Mouse (Mus musculus) lung, postnatal 36 days (tissue): ENCODE data around the gene H2-DMa.
A peak's percentile ranks its signal among the peaks of the same experiment; 100 is the strongest.

Source experiments
- DNase-seq: peaks from one replicate; pipeline ENCODE4 v3.0.0; 2022; ENCODE audit warnings: mixed read lengths

Gene H2-DMa

DNA sequence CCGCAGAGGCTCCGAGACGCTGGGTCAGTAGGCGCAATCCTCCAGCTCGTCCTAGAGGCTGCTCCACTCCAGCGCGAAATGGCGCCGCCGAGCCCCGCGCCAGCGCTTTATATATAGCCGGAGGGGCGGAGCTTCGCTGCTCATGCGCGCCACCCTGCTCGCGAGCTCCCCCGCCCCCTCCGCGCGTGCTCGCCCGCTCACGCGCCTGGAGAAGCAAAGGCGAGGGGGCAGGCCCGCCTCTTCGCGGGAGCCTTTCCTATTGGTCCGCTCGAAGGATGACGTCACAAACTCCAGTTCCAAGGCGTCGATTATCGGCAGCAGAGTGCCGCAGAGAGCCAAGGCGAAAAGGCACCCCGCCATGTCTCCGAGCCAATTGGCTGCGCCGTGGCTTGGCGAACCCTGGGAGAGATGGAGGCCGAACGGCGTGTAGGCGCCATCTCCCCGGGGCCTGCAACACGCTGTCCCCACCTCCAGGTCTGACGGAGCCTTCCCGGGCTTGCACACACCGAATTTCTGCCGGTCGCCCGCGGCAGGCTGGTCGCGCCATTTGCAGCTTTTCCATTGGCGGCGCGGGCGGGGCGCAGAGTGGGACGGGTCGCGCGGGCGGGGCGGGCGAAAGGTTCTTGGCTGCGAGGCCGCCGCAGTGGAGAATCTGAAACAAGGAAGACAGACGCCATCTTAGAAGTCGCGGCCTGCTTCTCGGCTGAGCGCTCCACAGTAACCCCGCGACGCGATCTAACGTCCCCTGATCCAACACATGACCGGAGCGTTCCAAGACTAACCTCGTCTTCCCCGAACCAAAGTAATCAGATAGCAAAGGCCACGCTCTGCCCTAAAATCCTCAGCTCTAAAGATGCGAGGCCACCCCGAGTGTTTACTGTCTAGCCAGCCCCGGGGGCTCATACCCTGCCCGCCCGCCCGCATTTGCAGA is at the start of gene H2-DMa:
Gene H2-DMa, plus strand, starts transcription at position 293 of the 931 bp plus-strand sequence.
- DNase-seq, result peak; percentile 99

DNA sequence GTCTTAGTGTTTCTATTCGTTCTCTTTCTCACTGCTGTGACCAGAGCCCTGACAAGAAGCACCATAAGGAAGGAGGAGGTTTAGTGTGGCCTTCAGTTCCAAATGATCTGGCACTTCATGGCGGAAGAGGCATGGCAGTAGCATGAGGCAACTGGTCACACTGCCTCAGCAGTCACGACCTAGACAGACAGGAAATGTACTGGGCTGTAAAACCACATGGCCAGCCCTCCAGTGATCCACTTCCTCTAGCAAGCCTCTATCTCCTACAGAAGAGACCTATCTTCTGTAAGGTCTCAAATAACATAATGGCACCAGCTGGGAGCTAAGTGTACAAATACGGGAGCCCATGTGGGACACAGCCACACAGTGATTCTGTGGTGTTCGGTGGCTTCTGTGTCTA is 47.2 kb upstream of the H2-DMa start:
- peak; percentile 13 for DNase-seq

DNA sequence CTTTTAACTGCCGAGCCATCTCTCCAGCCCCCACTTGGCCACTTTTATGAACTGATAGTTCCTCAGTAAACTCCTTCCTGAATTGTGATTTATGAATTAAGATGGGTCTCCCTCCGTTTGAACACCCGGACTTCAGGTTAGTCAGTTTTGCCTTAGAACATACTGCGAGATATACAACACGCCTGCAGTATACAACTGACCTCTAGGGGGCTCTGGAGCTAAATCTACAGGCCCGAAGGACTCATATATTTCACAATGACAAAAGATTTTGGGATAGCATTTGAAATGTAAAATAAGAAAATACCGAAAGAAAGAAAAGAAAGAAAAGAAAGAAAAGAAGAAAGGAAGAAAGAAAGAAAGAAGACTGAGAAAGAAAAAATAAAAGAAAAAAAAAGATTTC is 44.1 kb upstream of the H2-DMa start:
- peak; percentile 95 for DNase-seq

DNA sequence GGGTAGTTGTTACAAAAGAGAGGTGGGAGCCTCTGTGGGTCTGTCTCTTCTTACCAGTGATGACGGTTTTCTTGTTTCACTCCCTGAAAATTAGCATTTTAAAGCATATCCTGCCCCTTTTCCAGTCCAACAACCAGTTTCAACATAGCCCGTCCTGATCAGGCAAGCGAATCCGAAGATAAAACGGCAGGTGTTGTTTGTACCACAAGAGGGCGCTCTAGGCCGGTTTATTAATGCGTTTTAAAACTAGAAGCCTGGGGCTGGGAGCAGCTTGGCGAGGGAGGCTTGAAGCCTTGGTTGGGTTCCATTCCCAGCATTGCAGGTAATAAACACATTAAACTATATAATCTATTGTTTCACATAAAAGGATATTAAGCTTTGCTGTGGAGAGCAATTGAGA is 41.8 kb upstream of the H2-DMa start:
- peak; percentile 87 for DNase-seq

DNA sequence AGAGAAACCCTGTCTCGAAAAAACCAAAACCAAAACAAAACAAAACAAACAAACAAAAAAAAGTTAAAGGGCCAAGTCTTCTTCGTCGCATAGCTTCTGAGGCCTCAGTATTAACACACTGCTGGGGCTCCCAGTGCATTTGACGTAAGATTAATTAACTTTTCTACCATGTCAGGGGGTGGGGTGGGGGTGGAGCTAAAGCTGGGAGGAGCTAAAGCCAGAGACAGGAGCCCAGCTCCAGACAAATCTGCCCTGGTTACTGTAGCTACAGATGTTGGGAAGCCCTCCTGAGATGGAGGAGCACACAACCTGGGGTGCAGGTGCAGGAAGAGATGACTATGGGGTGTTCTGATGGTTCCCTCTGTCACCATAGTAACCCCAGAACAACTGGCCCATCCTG is 41.2 kb upstream of the H2-DMa start:
- no peak for DNase-seq

DNA sequence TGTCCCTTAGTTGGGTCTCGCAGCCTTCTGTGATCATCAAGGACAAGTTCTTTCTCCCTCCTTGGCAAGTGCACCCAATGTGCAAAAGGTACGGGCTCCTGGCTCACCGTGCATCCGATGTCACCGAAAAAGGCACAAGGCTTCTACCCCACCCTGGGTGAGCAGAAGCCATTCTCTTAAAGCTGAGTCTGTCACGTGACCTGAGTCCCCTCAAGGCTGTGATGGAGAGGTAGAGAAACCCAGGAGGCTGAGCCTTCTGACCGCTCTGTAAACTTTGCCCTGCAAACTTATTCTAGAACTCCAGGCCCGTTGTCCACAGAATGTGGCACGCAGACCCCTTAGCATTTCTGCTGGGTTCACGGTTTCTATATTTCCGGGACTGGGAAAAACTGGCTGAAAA is 40.3 kb upstream of the H2-DMa start:
- no peak for DNase-seq

DNA sequence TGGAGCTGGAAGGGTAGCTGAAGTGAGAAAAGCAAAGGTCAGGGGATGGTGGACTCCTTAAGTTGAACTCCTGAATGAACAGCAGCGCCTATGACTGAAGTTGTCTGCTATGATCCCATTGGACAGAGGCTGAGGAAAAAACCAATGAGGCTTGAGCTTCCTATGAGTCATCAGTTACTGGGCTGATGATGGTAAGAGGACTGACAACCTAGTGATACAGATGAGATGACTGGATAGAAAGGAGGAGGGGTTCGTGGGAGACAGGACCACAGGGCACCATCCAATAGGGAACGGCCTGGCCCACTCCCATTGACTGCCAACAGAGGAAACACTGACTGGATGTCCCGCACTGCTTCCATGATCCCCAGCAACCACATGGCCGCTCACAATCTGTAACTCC is 39.7 kb upstream of the H2-DMa start:
- peak; percentile 73 for DNase-seq

DNA sequence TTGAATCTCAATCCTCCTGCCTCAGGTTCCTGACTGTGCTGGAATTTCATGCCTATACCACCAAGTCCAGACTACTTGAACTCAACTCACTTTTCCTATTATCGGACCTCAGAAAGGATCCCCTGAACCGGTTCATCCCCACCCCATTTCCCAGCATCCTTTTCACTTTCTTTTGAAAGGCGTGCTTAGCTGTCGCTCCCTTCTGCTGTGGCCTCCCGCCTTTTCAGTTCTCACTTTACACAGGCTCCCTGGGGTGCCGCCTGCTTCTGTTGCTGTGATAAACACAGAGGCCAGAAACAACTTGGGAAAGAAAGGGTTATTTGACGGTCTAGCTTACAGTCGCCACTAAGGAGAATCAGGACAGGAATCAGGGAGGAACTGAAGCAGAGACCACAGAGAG is 36.2 kb upstream of the H2-DMa start:
- DNase-seq, result no peak

DNA sequence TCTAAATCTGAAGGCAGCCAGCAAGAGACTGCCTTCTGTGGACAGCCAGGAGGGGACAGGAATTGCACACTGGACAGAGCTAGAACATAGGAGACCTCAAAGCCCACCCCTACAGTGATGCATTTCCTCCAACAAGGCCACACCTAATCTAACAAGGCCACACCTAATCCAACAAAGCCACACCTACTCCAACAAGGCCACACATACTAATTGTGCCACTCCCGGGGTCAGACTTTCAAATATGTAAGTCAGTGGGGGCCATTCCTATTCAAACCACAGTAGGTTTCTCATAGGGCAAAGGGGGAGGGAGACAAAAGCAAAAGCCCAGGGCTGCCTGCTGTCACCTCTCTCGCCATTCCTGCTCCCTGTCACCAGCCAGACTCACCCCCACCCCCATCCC is 32.0 kb upstream of the H2-DMa start:
- no peak for DNase-seq

DNA sequence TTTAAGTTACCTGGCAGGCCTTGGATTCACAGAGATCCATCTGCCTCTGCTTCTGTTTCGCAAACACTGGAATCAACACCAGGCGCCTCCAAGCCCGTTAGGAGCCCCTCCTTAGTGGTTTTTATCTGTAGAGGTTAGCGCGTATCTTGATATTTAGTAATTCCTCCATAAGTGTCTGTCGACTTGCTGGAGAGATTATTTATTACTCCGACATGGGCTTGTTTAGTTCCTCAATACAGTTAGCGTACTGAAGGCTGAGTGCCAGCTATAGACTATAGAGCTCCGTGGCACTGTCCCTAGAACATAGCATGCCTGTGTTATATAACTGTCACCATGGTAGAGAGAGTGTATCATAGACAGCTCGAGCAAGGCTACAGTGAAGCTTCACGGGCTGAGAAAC is 31.2 kb upstream of the H2-DMa start:
- no peak for DNase-seq

DNA sequence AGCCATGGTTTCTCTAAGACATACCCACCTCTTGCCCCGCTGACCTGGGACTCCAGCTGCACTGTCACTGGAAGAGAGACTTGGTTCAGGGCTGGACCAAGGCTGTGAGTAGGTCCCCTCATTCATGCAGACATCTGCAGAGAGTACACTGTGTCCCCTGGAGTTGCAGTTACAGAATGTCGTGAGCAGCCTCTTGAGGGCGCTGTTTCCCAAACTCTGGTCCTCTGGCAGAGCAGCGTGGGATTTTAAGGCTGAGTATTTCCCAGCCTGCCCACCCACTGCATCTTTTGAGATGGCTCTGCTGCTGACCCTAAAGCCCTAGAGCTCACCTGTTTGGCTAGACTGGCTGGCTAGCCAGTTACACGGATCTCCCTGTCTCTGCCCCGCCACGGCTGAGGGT is 28.4 kb upstream of the H2-DMa start:
- peak; percentile 38 for DNase-seq

DNA sequence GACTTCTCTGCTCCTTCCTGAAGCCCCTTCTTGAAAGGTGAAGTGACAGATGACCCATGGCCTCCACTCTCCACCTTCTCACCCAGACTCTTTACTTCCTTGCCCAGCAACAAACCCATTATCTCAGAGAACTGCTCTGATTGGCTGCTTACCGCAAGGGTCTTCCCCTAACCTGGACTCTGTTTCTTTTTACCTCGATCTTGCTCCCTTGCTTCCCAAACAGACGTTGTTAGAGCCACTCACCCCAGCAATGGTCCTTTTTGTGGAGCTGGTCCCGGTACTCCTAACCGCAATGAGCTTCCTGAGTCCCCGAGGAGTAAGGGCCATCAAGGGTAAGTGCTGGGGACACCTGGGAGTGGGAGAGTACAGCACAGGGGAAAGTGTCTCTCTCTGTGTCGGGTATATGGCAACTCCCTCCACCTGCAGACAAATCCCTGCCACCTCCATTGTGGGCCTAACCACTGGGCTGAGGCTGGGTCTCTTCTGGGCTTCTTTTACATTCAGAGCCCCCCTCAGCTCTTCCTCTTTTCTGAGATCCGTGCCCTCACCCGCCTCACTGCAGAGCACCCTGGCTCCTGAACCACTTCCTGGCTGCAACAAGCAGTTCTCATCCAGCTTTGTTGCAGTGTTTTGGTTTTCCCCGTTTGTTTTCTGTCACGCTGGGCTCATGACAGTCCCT is 27.0 kb upstream of the H2-DMa start, which contains the start of gene H2-Oa:
Gene H2-Oa, plus strand, starts transcription at position 144 of the 679 bp plus-strand sequence.
- peak; percentile 34 for DNase-seq

DNA sequence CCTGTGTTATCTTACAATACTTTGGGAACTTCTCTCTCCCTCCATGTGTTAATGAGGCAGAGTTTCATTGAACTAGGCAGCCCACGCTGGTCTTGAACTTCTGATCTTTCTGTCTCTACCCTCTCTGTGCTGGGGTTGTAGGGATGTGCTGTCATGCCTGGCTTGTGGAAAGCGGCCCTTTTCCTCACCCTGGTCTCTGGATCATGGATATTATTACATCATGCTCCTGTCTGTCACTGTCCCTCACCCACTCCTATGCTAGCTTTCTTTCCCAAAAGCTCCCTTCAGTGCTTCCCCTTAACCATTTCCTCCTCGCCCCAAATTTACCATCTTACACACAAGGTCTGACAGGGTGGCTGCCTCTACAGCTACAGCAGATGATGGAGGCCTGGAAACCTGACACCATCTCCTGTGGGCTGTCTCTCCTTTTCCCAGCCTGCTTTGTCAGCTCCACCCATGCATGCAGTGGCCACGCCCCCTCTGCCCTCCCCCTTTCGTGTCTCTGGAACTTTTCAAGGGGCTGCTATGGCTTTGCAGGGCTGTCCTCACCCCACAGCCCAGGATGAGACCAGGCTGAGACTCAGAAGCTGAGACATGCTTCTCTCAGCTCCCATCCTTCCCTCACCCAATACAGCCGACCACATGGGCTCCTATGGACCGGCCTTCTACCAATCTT is 26.0 kb upstream of the H2-DMa start:
- DNase-seq, result peak; percentile 42

DNA sequence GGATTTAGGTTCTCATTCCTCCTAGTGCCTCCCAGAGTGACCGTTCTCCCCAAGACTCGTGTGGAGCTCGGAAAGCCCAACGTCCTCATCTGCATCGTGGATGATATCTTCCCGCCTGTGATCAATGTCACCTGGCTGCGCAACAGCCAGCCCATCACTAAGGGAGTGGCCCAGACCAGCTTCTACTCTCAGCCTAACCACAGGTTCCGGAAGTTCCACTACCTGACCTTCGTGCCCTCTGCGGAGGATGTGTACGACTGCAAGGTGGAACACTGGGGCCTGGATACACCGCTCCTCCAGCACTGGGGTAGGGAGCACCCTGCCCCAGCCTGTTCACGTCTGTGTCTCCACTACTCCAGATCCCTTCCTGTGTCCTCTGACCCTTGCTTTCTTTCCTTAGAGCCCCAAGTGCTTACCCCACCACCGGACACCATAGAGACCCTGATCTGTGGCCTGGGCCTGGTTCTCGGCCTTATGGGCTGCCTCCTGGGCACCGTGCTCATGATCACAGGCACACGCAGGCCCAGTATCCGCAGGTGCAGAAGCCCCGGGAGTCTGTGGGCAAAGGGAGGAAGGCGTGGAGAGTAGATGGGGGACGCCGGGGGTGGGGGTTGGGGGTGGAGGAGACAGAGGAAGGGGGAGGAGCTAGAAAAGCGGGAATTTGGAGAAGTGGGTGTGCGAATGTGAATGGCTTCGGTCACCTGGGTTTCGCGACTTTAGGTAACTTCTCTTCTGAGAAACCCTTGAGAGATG is 24.9 kb upstream of the H2-DMa start:
- DNase-seq, result no peak

DNA sequence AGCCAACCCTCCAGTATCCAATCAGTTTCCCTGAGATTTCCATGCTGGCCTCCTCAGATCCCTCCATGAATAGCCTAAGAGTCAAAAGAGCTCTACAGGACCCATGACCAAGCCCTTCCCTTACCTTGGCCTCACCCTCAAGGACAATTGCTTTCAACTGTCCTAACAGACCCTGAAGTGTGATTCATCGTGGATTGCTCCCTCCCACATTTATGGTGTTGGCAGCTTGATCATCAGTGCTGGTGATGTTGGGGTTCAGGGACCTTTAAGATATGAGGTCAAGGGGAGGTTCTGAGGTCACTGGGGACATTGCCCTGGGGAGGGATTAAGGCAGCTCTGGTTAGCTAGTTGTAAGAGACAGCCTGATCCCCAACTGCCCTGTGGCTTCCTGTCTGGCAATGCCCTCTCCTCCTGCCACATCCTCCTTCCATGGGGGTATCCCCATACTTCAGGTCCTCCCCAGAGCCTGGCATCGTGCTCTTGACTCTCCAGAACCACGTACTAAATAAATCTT is 22.8 kb upstream of the H2-DMa start:
- no peak for DNase-seq

DNA sequence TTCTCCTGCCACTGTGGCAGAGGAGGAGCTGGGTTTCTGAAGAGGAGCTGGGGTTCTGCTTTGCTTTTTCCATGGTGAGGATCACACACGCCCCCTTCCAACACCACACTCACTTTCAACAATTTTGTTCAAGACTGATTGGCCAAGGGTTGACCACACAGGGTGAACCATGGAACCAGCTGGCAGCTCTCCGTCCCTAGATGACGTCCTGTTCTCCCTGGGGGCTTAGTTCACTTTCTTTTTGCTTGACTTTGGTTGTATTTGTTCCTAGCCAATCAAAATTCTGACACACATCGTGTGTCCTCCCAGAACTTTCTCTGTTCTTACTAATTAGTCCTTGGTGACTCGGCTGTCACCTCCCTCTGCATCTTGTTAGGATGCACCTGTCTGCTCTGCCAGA is 22.1 kb upstream of the H2-DMa start:
- no peak for DNase-seq

DNA sequence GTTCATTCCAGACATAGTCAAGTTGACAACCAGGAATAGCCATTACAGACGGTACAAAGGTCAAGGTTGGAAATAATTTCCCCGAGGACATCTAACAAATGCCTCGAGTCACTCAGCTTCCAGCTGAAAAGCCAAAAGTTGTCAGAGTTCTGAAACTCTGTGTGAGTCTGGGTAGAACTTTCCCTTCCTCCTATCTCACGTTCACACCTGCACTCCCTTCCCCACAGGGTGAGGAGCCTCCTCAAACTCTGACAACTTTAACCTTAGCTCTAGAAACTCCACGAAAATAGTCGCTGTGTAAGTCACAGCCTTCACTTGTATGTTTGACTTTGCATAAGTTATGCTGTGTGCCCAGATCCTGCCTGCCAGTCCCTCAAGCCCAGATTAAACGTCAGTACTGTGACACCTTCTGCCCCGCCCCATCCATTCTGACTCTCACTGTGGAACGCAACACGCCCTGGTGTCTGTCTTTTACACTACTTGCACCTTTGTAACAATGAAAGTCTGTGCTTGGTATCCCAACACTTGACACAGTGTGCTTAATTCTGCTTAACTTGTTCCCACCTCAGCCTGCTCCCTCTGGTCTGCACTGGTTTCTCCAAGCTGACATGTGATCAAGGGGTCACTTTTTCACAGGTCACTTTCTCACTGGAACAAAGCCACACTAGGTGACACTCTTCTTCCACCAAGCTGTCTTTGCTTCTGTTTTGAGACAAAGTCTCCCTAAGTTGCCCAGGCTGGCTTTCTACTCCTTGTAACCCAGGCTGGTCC is 20.4 kb upstream of the H2-DMa start:
- DNase-seq, result no peak

DNA sequence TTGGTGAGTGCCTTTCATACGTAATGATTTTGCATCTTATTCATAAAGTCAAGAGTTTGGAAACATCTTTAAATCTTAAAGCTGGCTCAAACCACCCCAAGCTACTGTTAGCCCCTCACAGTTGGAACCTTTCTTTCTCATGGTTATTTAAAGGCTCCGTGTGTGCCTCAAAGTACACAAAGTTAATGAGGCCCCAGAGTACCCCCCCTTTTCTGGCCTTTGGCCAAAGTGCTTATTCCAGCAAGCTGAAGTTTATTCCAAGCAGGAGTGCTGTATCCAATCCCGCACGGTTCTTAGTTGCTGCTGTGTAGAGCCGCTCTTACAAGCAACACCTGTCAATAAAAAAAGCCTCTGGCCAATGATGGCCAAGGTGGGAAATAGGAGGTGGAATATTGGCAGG is 19.8 kb upstream of the H2-DMa start:
- DNase-seq, result no peak

DNA sequence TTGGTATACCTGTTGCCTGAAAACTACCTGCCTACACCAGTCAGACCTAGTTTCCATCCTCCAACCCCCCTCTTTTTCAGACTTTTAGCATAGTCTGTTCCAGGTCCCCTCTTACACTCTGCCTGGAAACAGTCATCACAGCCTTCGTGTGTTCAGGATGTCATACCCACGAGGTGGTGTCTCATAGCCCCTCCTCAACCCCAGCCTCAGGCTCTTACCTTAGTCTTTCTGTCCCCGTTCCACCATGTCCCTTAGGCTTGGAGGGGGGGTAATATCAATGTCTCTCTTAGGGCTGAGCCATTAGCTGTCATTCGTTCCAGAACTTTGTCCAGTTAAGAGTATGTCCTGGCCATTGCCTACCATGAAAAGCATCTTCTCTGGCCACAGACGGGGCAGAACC is 18.2 kb upstream of the H2-DMa start:
- DNase-seq, result no peak

DNA sequence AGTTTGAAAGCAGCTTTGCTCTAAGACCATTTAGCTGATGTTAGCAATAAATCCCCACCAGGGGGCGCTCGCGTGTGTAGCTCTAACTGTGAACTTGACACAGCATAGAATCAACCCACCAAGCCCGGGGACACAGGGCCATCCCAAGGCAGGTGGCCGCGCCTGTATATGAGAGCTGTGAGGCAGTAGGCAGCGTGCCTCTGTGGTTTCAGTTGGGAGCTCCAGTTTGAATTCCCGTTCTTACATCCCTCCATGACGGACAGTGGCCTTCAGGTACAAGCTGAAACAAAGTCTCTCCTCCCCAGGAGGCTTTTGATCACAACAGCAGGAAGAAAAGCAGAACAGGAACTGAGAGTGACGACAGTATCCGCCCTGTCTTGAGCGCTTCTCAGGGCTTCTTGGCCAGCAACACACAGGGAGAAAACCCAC is 17.7 kb upstream of the H2-DMa start:
- DNase-seq, result peak; percentile 98

DNA sequence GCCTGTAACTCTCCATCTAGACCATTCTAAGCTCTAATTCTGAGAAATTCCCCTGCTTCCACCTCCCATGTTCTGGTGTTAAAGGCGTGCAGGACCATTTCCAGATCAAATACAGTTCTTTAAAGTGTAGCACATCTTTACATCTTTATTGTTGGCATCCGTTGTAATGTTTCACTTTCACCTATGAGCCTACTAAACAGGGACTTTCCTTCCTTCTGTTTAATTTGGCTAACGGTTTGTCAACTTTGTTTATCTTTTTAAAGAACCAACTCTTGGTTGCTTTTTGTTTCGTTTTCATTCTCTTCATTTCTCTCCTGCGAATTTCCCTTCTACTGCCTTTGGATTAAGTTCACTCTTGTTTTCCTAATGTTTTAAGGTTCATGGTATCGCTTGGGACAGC is 16.5 kb upstream of the H2-DMa start:
- DNase-seq, result no peak

DNA sequence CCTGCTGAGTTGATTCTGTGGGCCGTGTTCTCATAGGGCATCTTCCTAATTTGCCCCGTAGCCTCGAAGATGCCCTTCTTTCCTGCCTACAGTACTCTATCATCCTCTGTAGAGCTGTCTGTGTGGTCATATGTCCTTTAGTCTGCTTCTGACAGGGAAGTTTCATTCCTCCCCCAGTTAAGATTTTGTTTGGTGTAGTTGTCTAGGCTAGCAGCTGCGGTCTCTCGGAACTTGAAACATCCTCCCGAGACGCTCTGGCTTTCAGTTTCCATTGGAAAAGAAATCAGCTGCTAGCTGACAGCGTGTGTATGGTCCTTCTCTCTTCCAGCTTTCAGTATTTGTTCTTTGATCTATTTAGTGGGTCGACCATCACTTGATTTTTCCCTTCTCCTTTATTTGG is 14.5 kb upstream of the H2-DMa start:
- DNase-seq, result no peak
